Mouse (Mus musculus) midbrain, embryonic 14.5 days (tissue): ENCODE data around the gene Olfr765. TPM values are rescaled to one million over a fixed set of nuclear protein-coding genes. Genes with fewer than 3 reads are reported as not detected.
"Not testable (repeated sequence)": the region's sequence is repeated elsewhere in the genome, so short reads cannot be mapped to it uniquely, and the experiment has no call there.

Experiments
- ATAC-seq: fragments of 200-750 bp; cut with Nextera tagmentation; 2 replicates; pipeline ENCODE4 v1.8.0; 2017; ENCODE audit warnings: moderate number of reproducible peaks, moderate library complexity; ENCODE audit not compliant: low FRiP score, low TSS enrichment
- DNase-seq: peaks from one replicate; pipeline ENCODE4 v3.0.0-alpha.2; 2015
- H3K27ac ChIP-seq: fragments of 300-500 bp; sonication (generic); replicated peaks from 2 replicates; pipeline ENCODE4 v1.5.1; 2014; ENCODE audit warnings: mild to moderate bottlenecking, low read depth, low read length, moderate library complexity
- H3K27me3 ChIP-seq: fragments of 300-500 bp; sonication (generic); 2 replicates; pipeline ENCODE4 v1.6.1; 2014; ENCODE audit warnings: low read length, control low read depth, mixed read lengths; ENCODE audit not compliant: control insufficient read depth, insufficient read depth
- H3K36me3 ChIP-seq: fragments of 300-500 bp; sonication (generic); 2 replicates; pipeline ENCODE4 v1.6.1; 2014; ENCODE audit warnings: low read length, control low read depth; ENCODE audit not compliant: control insufficient read depth, insufficient read depth
- H3K4me1 ChIP-seq: fragments of 300-500 bp; sonication (generic); 2 replicates; pipeline ENCODE4 v1.6.1; 2014; ENCODE audit warnings: mild to moderate bottlenecking, antibody characterized with exemption, low read length, control low read depth; ENCODE audit not compliant: control insufficient read depth, insufficient read depth
- H3K4me2 ChIP-seq: fragments of 300-500 bp; sonication (generic); 2 replicates; pipeline ENCODE4 v1.6.1; 2014; ENCODE audit warnings: mild to moderate bottlenecking, low read length, moderate library complexity
- H3K4me3 ChIP-seq: fragments of 300-500 bp; sonication (generic); replicated peaks from 2 replicates; pipeline ENCODE4 v1.5.1; 2014; ENCODE audit warnings: low read depth, low read length
- H3K9ac ChIP-seq: fragments of 300-500 bp; sonication (generic); replicated peaks from 2 replicates; pipeline ENCODE4 v1.6.1; 2014; ENCODE audit warnings: mild to moderate bottlenecking, low read length, moderate library complexity
- H3K9me3 ChIP-seq: fragments of 300-500 bp; sonication (generic); 2 replicates; pipeline ENCODE4 v1.6.1; 2016; ENCODE audit warnings: low read length, control low read depth, mixed read lengths; ENCODE audit not compliant: control insufficient read depth
- WGBS: fragments of 180-500 bp; shearing (Covaris S2); extraction: QIAGEN DNeasy Blood & Tissue Kit; methylation state at CpG from one replicate; pipeline ENCODE4 v1.1.7; 2014; 5-methylcytosine and 5-hydroxymethylcytosine counted together
- polyA plus RNA-seq: library from polyadenylated mRNA; unstranded; fragments of >200 nt; fragmentation: Nextera tagmentation; extraction: Ambion mirVana; gene quantifications from 2 replicates; pipeline ENCODE4 v1.2.1, GENCODE M21; 2014

The Olfr765 gene
- polyA plus RNA-seq, 1 experiment from 2014 or later = not detected

- WGBS = 90% methylated on average over 2 of the region's 5 CpGs
Measured at GRCm38 (mm10) chr10:129011511-129011910, 38.3 kb downstream of the Olfr765 start.

GRCm38 (mm10) chr10:129010288-129010841, 39.4 kb downstream of the Olfr765 start, which contains the start of gene Olfr763:
Olfr763 (plus strand) TSS chr10:129010791.
- ATAC-seq (no peak), DNase-seq (no peak)
- Histone ChIP-seq H3K4me3 (no peak within 1 kb of the TSS), H3K4me1 (no peaks in the 10 kb centered on the region), H3K4me2 (no peak within 1 kb of the TSS), H3K9me3 (no peaks in the 10 kb centered on the region), H3K9ac (no peak within 1 kb of the TSS), H3K27ac (no peak within 1 kb of the TSS), H3K27me3 (no peaks in the 10 kb centered on the region), H3K36me3 (no peaks in the 10 kb centered on the region)
- whole genome bisulfite sequencing = 82% methylated on average over 2 of the region's 2 CpGs

More at GRCm38 (mm10) chr10:129011511-129011910, 38.3 kb downstream of the Olfr765 start:
- H3K4me1 ChIP-seq, H3K27ac ChIP-seq, H3K9ac ChIP-seq, H3K4me3 ChIP-seq, H3K9me3 ChIP-seq, ATAC-seq, H3K27me3 ChIP-seq, DNase-seq, H3K4me2 ChIP-seq, H3K36me3 ChIP-seq: not testable (repeated sequence)

- no peaks in the 10 kb centered on the region for H3K36me3 ChIP-seq
- no peaks in the 10 kb centered on the region for H3K27me3 ChIP-seq
- no peak overlapping the region for H3K4me3 ChIP-seq
- H3K27ac ChIP-seq = no peak overlapping the region
- H3K9ac ChIP-seq = no peak overlapping the region
- H3K4me1 ChIP-seq = no peaks in the 10 kb centered on the region
- no peak overlapping the region for H3K4me2 ChIP-seq
- DNase-seq = no peak
- no peaks in the 10 kb centered on the region for H3K9me3 ChIP-seq
- WGBS = 72% methylated on average over 14 of the region's 14 CpGs
- ATAC-seq = no peak
Measured at GRCm38 (mm10) chr10:129004032-129004920, 45.5 kb downstream of the Olfr765 start.

GRCm38 (mm10) chr10:128996523-128997040, 53.2 kb downstream of the Olfr765 start:
- no peak overlapping the region for H3K27ac ChIP-seq
- H3K27me3 ChIP-seq = no peaks in the 10 kb centered on the region
- WGBS = 79% methylated on average over 4 of the region's 4 CpGs
- no peak overlapping the region for H3K4me3 ChIP-seq
- H3K4me1 ChIP-seq = no peaks in the 10 kb centered on the region
- peak; percentile 40; the same call in 1 of the 2 replicates for ATAC-seq
- H3K36me3 ChIP-seq = no peaks in the 10 kb centered on the region
- no peak overlapping the region for H3K4me2 ChIP-seq
- DNase-seq = no peak
- no peaks in the 10 kb centered on the region for H3K9me3 ChIP-seq
- H3K9ac ChIP-seq = no peak overlapping the region

- WGBS = 93% methylated on average over 1 of the region's 1 CpGs
Measured at GRCm38 (mm10) chr10:128995796-128996195, 54.0 kb downstream of the Olfr765 start.

More at GRCm38 (mm10) chr10:128995796-128996195, 54.0 kb downstream of the Olfr765 start:
- no peaks in the 10 kb centered on the region for H3K27me3 ChIP-seq
- no peak overlapping the region for H3K4me2 ChIP-seq
- H3K9me3 ChIP-seq = no peaks in the 10 kb centered on the region
- H3K4me1 ChIP-seq = no peaks in the 10 kb centered on the region
- no peak overlapping the region for H3K27ac ChIP-seq
- no peak overlapping the region for H3K9ac ChIP-seq
- H3K4me3 ChIP-seq = no peak overlapping the region
- ATAC-seq (no peak; the same call in 1 of the 2 replicates), DNase-seq (no peak)
- no peaks in the 10 kb centered on the region for H3K36me3 ChIP-seq

Other genes starting within 250 kb of the Olfr765 start
- gene Dnajc14, start 245.9 kb downstream of the Olfr765 start, polyA plus RNA-seq = 38.6 and 42.7 TPM in 2 replicates
- 11.7 and 13.1 TPM in 2 replicates for gene Tmem198b, start 245.6 kb downstream of the Olfr765 start, polyA plus RNA-seq
- 150 and 152 TPM in 2 replicates for gene Sarnp, start 232.7 kb downstream of the Olfr765 start, polyA plus RNA-seq
- gene Ormdl2, start 228.4 kb downstream of the Olfr765 start, polyA plus RNA-seq = 23.4 and 24.8 TPM in 2 replicates
- gene Gdf11, start 158.3 kb downstream of the Olfr765 start, polyA plus RNA-seq = 7.9 and 9.6 TPM in 2 replicates
- 120 and 138 TPM in 2 replicates for gene Cd63, start 149.0 kb downstream of the Olfr765 start, polyA plus RNA-seq
- gene Rdh5, start 127.1 kb downstream of the Olfr765 start, polyA plus RNA-seq = 11.6 and 15.2 TPM in 2 replicates
- gene Bloc1s1, start 126.0 kb downstream of the Olfr765 start, polyA plus RNA-seq = 249 and 282 TPM in 2 replicates
- 3.4 and 4.9 TPM in 2 replicates for gene Itga7, start 116.2 kb downstream of the Olfr765 start, polyA plus RNA-seq
- not detected in 2 replicates for gene Mettl7b, start 89.0 kb downstream of the Olfr765 start, polyA plus RNA-seq
- not detected in 2 replicates for gene Olfr9, start 60.6 kb downstream of the Olfr765 start, polyA plus RNA-seq
- gene Olfr763, start 39.2 kb downstream of the Olfr765 start, polyA plus RNA-seq = not detected in 2 replicates
- not detected in 2 replicates for gene Olfr764-ps1, start 10.1 kb downstream of the Olfr765 start, polyA plus RNA-seq
- gene Olfr766-ps1, start 19.0 kb upstream of the Olfr765 start, polyA plus RNA-seq = not detected in 2 replicates
- not detected in 2 replicates for gene Olfr767, start 32.9 kb upstream of the Olfr765 start, polyA plus RNA-seq
- not detected in 2 replicates for gene Olfr768, start 49.4 kb upstream of the Olfr765 start, polyA plus RNA-seq
- not detected in 2 replicates for gene Olfr769, start 67.9 kb upstream of the Olfr765 start, polyA plus RNA-seq
- gene Olfr770, start 89.0 kb upstream of the Olfr765 start, polyA plus RNA-seq = not detected in 2 replicates
- gene Olfr771, start 114.8 kb upstream of the Olfr765 start, polyA plus RNA-seq = not detected in 2 replicates
- gene Olfr772, start 127.9 kb upstream of the Olfr765 start, polyA plus RNA-seq = not detected in 2 replicates
- not detected in 2 replicates for gene Olfr773, start 137.4 kb upstream of the Olfr765 start, polyA plus RNA-seq
- gene Olfr774, start 186.2 kb upstream of the Olfr765 start, polyA plus RNA-seq = not detected in 2 replicates
- gene Olfr775, start 198.4 kb upstream of the Olfr765 start, polyA plus RNA-seq = not detected in 2 replicates
- not detected in 2 replicates for gene Olfr776, start 209.1 kb upstream of the Olfr765 start, polyA plus RNA-seq
- gene Olfr777, start 221.5 kb upstream of the Olfr765 start, polyA plus RNA-seq = not detected in 2 replicates